ENCODE assay signal across 11 mouse cellular contexts in the genomic region with DNA sequence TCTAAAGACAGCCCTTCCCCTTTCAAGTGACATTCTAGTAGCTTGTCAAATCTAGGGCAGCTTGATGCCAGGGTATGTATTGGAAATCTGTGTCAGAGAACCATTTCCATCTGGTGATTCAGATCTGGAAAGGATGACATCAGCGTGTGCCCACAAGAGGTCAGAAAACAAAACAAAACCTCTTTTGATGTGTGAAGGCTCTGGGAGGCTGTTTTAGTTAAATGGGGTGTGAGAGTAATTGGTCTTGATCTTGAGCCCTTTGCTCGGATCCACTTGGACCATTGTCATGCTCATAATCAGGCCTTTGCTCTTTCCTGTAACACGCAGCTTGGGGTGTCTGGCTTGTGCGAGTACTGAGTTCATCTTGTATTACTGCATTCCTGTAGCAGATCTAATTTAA. TPM values are rescaled to one million over a fixed set of nuclear protein-coding genes. Genes with fewer than 3 reads are reported as not detected.
A peak's percentile ranks its signal among the peaks of the same experiment; 100 is the strongest.
DNase-seq lines count a peak whose midpoint lies in the region; ATAC-seq and TF ChIP-seq lines count a peak whose summit lies in the region.
"Had no signal": no experiment of that assay in that cellular context is flagged by ENCODE, and none has a peak within 500 bp of the region (broad histone marks: within the 10 kb centered on the region; RNA-seq: fewer than 3 reads in every experiment).

No protein-coding gene starts in this region.

- H3ac ChIP-seq in myocyte (ENCODE audit: control insufficient read depth, insufficient read length) = no peak overlapping the region

- H3K4me2 ChIP-seq in myocyte (ENCODE audit: low read depth) = peak overlapping the region; percentile 28

- no peaks in the 10 kb centered on the region for H3K36me3 ChIP-seq in myocyte (ENCODE audit: control insufficient read depth, insufficient read depth)

- peaks cover 92% of the 10 kb centered on the region for H3K79me2 ChIP-seq in myocyte (ENCODE audit: control insufficient read depth, insufficient read depth)

- peak; percentile 51 to 83 for DNase-seq in adrenal gland, adult (ENCODE audit: inconsistent age in 2 of 2, low spot score in 1 of 2)
- DNase-seq in adrenal gland, postnatal 4 days (ENCODE audit: low spot score in 2 of 2) = no peak
- no peak for DNase-seq in layer of hippocampus, adult 2 months (ENCODE audit: low spot score in 2 of 2)
- no peak for DNase-seq in layer of hippocampus, postnatal 25 days (ENCODE audit: extremely low spot score in 1 of 2, low spot score in 1 of 2)
- peak; percentile 42 to 57 for DNase-seq in cerebellum, adult 18-20 months
- DNase-seq in left cerebral cortex, postnatal 10 days (ENCODE audit: extremely low spot score in 1 of 2, low spot score in 2 of 2) = no peak
- DNase-seq: thymus, postnatal 25 days had no signal

- peak overlapping the region; percentile 84 for H3K27ac ChIP-seq in layer of hippocampus, adult 2 months
- H3K27ac ChIP-seq: limb, embryonic 13.5 days had no signal

- TF ChIP-seq CTCF in layer of hippocampus, adult 2 months (conservative IDR thresholded peaks at IDR 0.05) = no peak

- no peak for TF ChIP-seq POLR2A in myocyte (IDR thresholded peaks at IDR 0.05; ENCODE audit: insufficient read length, low read depth)

- H3K4me3 ChIP-seq in layer of hippocampus, adult 2 months = no peak overlapping the region; the same call in 1 of the 2 replicates
- no peak overlapping the region for H3K4me3 ChIP-seq in myocyte
- H3K4me3 ChIP-seq: limb, embryonic 13.5 days had no signal

- intact Hi-C loops in left cerebral cortex, postnatal 10 days (cut with DNase I) = no loop called here

- no peak for ATAC-seq in frontal cortex, adult (ENCODE audit: low TSS enrichment)

- H3K27me3 ChIP-seq in myocyte (ENCODE audit: control insufficient read depth, insufficient read depth, insufficient read length) = no peaks in the 10 kb centered on the region
- H3K27me3 ChIP-seq: limb, embryonic 13.5 days had no signal

TF ChIP-seq in myocyte, 11 proteins besides CTCF, POLR2A, EP300 and RAD21:
- TF ChIP-seq TCF12 (IDR thresholded peaks at IDR 0.05; ENCODE audit: insufficient read depth, poor library complexity, severe bottlenecking) (no peak), REST (IDR thresholded peaks at IDR 0.05; ENCODE audit: insufficient read depth, insufficient read length) (no peak), CEBPB (IDR thresholded peaks at IDR 0.05; ENCODE audit: insufficient read depth, poor library complexity, severe bottlenecking) (no peak), SRF (IDR thresholded peaks at IDR 0.05; ENCODE audit: control insufficient read depth, insufficient read length, low read depth) (no peak), MYOD1 (IDR thresholded peaks at IDR 0.05; ENCODE audit: control insufficient read depth in 1 of 3, insufficient read length in 2 of 3, low read depth in 2 of 3) (no peak), USF1 (IDR thresholded peaks at IDR 0.05; ENCODE audit: low read depth) (no peak), MYOG (IDR thresholded peaks at IDR 0.05; ENCODE audit: control insufficient read depth in 1 of 3, insufficient read depth in 1 of 3, insufficient read length in 2 of 3, low read depth in 2 of 3) (no peak), E2F4 (IDR thresholded peaks at IDR 0.05; ENCODE audit: insufficient read depth) (no peak), POLR2AphosphoS2 (IDR thresholded peaks at IDR 0.05; ENCODE audit: insufficient read length, low read depth) (no peak), TCF3 (IDR thresholded peaks at IDR 0.05; ENCODE audit: insufficient read length, low read depth) (no peak), MAX (IDR thresholded peaks at IDR 0.05; ENCODE audit: low read depth) (no peak)

RNA-seq across cellular contexts. Expression of a gene that starts 7.1 kb away (rescaled TPM):
- total RNA-seq in adrenal gland, postnatal 4 days (2021) = 10 to 100 TPM; 74.0 to 78.0 TPM
- 10 to 100 TPM; 70.6 to 82.7 TPM for total RNA-seq in layer of hippocampus, adult 2 months (2021)
- total RNA-seq in layer of hippocampus, postnatal 25 days (2021) = 10 to 100 TPM; 69.7 to 82.2 TPM
- polyA plus RNA-seq in myocyte (2012; fragmentation: generic; extraction: Trizol) = 34.6 TPM
- 10 to 100 TPM; 58.7 to 64.6 TPM for total RNA-seq in left cerebral cortex, postnatal 10 days (2021)

RNA-seq across cellular contexts. Expression of a gene that starts 8.2 kb away (rescaled TPM):
- 1 to 10 TPM; 2.7 to 3.4 TPM for total RNA-seq in adrenal gland, postnatal 4 days (2021)
- 1 to 10 TPM; 6.3 to 6.9 TPM for total RNA-seq in layer of hippocampus, adult 2 months (2021)
- 10 to 100 TPM in 1 of 2 experiments, 1 to 10 TPM in 1; 6.0 to 10.8 TPM for total RNA-seq in layer of hippocampus, postnatal 25 days (2021)
- not detected for polyA plus RNA-seq in myocyte (2012; fragmentation: generic; extraction: Trizol)
- total RNA-seq in left cerebral cortex, postnatal 10 days (2021) = 10 to 100 TPM in 1 of 2 experiments, 1 to 10 TPM in 1; 7.7 to 10.6 TPM
- polyA plus RNA-seq: C2C12 had no signal

RNA-seq across cellular contexts. Expression of a gene that starts 27.6 kb away (rescaled TPM):
- total RNA-seq in adrenal gland, postnatal 4 days (2021) = 1 to 10 TPM; 2.5 to 3.8 TPM
- total RNA-seq in layer of hippocampus, adult 2 months (2021) = 1 to 10 TPM; 2.7 to 5.5 TPM
- total RNA-seq in layer of hippocampus, postnatal 25 days (2021) = 1 to 10 TPM; 1.6 to 1.7 TPM
- polyA plus RNA-seq in myocyte (2012; fragmentation: generic; extraction: Trizol) = not detected
- total RNA-seq in left cerebral cortex, postnatal 10 days (2021) = 1 to 10 TPM; 2.9 to 4.4 TPM

Comparison
In these comparisons a context has a peak if more than half of its experiments do, and no peak if none do; other contexts are left out.
1. DNase-seq: peak in adrenal gland, adult (2 of 2) and cerebellum, adult 18-20 months (2 of 2); none in adrenal gland, postnatal 4 days (0 of 2), layer of hippocampus, adult 2 months (0 of 2), layer of hippocampus, postnatal 25 days (0 of 2) and left cerebral cortex, postnatal 10 days (0 of 2).